Mouse (Mus musculus) bone marrow, adult 2 months (tissue): Measurements from ENCODE around the gene Cd3e.

Experiments
- CTCF ChIP-seq: fragments of 200-500 bp; IDR thresholded peaks from 2 replicates; pipeline ENCODE4 v1.5.1; 2011; ENCODE audit warnings: low read length, control low read depth; ENCODE audit not compliant: control insufficient read depth, insufficient read depth
- POLR2A ChIP-seq: fragments of 200-500 bp; IDR thresholded peaks from 2 replicates; pipeline ENCODE4 v1.6.1; 2011; ENCODE audit warnings: low read depth, mild to moderate bottlenecking, control low read depth, low read length, borderline replicate concordance; ENCODE audit not compliant: control insufficient read depth

- TF ChIP-seq CTCF (no peak), POLR2A (no peak)
These were observed 31.6 kb downstream of the Cd3e start for GRCm38 (mm10) chr9:44977813-44978212.
